Mouse (Mus musculus) urinary bladder, postnatal 36 days (tissue): Measurements from ENCODE around the gene Slc25a22.

Experiments
- DNase-seq, 2 experiments: peaks; one replicate each; pipeline ENCODE4 v3.0.0; 2022; ENCODE audit warnings: low spot score in 2 of 2, mixed read lengths in 1 of 2

Slc25a22 gene

GRCm38 (mm10) chr7:141472226-141472625 is 34.5 kb upstream of the Slc25a22 start:
- DNase-seq, result no peak

- no peak for DNase-seq
These were observed 33.5 kb upstream of the Slc25a22 start for GRCm38 (mm10) chr7:141471236-141471635.

- DNase-seq, result no peak
These were observed 32.9 kb upstream of the Slc25a22 start for GRCm38 (mm10) chr7:141470637-141470944.

- DNase-seq, result no peak
These were observed 32.4 kb upstream of the Slc25a22 start for GRCm38 (mm10) chr7:141469901-141470636.

GRCm38 (mm10) chr7:141469352-141469751 is 31.7 kb upstream of the Slc25a22 start:
- DNase-seq, result no peak

- no peak for DNase-seq
These were observed 31.0 kb upstream of the Slc25a22 start for GRCm38 (mm10) chr7:141468522-141469211.

- DNase-seq, result no peak
These were observed 30.5 kb upstream of the Slc25a22 start for GRCm38 (mm10) chr7:141468164-141468521.

- peak; percentile 92 to 93 for DNase-seq
These were observed 29.7 kb upstream of the Slc25a22 start, which contains the start of gene Cd151 for GRCm38 (mm10) chr7:141467230-141468030. Cd151 (plus strand) TSS chr7:141467392.

GRCm38 (mm10) chr7:141466607-141467148 is 29.0 kb upstream of the Slc25a22 start:
- no peak for DNase-seq

- DNase-seq, result no peak
These were observed 28.3 kb upstream of the Slc25a22 start for GRCm38 (mm10) chr7:141466045-141466394.

- DNase-seq, result no peak
These were observed 27.8 kb upstream of the Slc25a22 start for GRCm38 (mm10) chr7:141465388-141466044.

- no peak for DNase-seq
These were observed 27.0 kb upstream of the Slc25a22 start for GRCm38 (mm10) chr7:141464603-141465201.

- DNase-seq, result no peak
These were observed 26.3 kb upstream of the Slc25a22 start for GRCm38 (mm10) chr7:141463824-141464602.

- no peak for DNase-seq
These were observed 24.7 kb upstream of the Slc25a22 start for GRCm38 (mm10) chr7:141462333-141462821.

- no peak for DNase-seq
These were observed 24.0 kb upstream of the Slc25a22 start for GRCm38 (mm10) chr7:141461521-141462332.

GRCm38 (mm10) chr7:141460391-141461113 is 22.9 kb upstream of the Slc25a22 start, which contains the start of gene Cracr2b:
Cracr2b (plus strand) TSS chr7:141461094.
- peak in 1 of 2 experiments; percentile 44 for DNase-seq

- no peak for DNase-seq
These were observed 22.3 kb upstream of the Slc25a22 start for GRCm38 (mm10) chr7:141460001-141460390.

GRCm38 (mm10) chr7:141459301-141459711 is 21.6 kb upstream of the Slc25a22 start:
- no peak for DNase-seq

- DNase-seq, result no peak
These were observed 21.0 kb upstream of the Slc25a22 start for GRCm38 (mm10) chr7:141458661-141459060.
